Mouse (Mus musculus) frontal cortex, postnatal 10 days (tissue): ENCODE data around the gene Apol7a.
A peak's percentile ranks its signal among the peaks of the same experiment; 100 is the strongest.

Experiments used
- DNase-seq, 2 experiments: peaks; one replicate each; pipeline ENCODE4 v3.0.0; 2022; ENCODE audit warnings: low spot score in 2 of 2, mixed read lengths in 1 of 2

Apol7a gene

DNA sequence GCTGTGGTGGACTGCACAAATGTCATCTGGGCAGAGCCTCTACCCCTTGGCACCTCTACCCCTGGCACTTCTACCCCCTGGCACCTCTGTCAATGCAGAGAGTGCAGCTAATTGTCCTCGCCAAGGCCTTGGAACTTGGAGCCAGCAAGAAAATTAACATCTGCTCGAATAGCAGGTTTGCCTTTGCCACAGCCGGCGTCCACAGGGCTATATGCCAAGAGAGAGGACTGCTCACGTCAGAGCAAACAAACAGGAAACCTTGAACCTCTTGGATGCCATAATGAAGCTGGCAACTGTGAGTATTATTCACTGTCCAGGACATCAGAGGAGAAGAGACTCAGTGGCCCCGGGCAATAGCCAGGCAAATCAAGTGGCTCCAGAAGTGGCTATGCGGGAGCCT is 22.0 kb downstream of the Apol7a start:
- DNase-seq, result no peak

GRCm38 (mm10) chr15:77370588-77370987 is 28.3 kb downstream of the Apol7a start:
- no peak for DNase-seq

GRCm38 (mm10) chr15:77369981-77370380 is 28.9 kb downstream of the Apol7a start:
- no peak for DNase-seq

DNA sequence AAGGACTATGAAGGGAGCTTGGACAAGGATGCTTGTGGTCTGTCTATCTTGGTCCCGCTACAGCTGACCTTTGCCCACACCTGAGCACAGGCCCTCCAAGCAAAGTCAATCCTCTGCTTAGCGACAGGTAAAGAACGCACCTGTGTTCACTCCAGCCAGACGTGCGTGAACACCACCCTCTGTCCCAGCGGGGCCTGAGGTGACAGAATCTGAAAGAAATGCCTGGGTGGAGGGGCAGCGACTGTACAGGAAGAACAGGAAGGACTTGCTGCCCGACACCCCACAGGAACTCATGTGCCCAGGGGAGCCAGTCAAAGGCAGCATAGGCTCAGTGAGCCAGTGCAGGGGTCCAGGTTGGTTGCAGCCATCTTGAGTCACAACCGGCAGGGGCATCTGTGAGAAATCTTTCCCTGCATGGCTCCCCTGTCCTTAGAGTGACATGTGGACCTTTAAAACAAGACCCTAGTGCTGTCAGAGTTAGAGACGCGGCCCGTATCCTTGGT is 30.0 kb downstream of the Apol7a start:
- DNase-seq, result no peak

- DNase-seq, result peak; percentile 88 to 93
Observed at GRCm38 (mm10) chr15:77368148-77368547, 30.8 kb downstream of the Apol7a start.

DNA sequence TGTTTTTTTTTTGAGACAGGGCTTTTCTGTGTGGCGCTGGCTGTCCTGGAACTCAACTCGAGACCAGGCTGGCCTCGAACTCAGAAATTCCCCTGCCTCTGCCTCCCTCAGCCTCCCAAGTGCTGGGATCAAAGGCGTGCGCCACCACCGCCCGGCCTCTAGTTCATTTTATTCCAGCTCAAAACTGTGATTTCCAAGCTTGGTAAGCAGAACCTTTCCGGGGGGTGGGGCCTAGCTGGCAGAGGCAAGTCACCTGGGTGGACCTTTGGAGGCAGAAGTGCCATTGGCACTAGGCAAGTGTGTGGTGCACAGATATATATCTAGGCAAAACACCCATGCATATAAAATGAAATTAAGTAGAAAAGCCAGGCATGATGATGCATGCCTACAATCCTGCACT is 31.4 kb downstream of the Apol7a start:
- no peak for DNase-seq

DNA sequence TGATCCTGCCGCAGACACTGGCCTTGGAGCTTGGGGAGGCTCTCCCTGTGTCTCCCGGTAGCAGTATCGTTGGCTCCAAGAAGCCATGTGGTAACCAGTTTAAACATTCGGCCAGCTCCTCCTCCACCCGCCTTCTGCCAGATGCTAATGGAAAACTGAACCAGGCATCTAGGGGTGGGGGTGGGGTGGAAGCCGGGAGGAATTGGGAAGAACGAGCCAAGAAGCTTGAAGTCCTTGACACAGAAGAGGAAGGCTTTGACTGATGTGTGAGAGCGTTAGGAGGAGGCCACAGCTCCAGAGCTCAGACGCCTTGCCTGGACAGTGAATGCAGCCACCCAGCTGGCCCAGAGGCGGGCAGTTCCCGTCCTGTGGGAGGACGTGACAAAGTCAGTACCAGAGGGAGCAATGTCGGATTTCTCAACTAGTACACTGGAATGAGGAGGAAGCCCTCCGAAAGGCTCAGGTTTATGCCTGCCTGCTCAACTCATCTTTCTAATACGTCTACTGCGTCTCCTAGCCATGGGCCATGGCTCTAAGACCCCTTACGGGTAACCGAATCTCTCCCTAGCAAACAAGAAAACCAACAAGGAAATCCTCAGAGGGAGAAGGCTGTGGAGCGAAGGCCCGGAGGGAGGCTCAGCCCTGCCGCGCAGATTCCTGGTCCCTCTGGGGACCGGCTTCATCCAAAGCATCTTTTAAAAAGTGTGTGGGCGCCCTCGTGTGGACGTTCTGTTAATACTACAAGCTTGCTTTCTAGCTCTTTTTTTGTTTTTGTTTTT is 32.0 kb downstream of the Apol7a start:
- peak; percentile 72 to 79 for DNase-seq

- no peak for DNase-seq
Observed at GRCm38 (mm10) chr15:77365700-77366570, 33.0 kb downstream of the Apol7a start.

- peak in 1 of 2 experiments; percentile 55 for DNase-seq
Observed at GRCm38 (mm10) chr15:77364026-77364425, 34.9 kb downstream of the Apol7a start.

DNA sequence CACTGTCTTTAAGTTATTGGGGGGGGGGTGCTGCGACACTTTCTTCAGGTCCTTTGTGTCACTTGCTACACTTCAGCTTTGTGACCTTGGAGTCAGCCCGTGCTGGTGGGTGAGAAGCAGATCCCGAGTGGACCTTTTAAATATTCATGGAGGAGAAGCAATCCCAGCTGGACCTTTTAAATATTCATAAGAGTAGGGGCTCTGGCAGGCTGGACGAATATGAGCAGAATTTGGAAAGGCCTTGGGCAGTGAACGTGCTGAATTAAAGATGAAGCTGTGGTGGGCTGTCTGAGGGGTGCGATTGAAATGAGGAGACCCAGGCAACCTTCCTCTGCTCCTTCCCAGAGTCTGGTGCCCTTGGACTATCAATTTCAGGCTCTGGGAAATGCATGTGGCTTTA is 35.3 kb downstream of the Apol7a start:
- DNase-seq, result no peak

DNA sequence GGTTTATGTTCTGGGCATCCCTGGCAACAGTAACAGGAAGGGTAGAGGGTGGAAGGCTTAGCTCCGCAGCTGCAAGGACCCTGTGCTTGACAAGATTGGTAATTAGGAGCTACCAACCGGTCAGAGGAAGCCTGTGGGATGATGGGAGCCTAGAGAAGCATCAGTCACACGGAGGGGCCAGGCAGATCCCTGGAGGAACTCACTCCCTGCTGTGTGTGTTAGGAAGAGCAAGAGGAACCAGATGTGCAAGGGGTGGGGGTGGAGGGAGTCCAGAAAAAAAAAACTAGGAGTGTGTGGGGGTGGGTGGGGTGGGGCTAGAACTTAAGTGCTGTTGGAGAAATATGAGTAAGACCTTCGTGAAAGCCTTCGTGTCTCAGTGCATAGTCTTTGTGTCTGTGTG is 36.0 kb downstream of the Apol7a start:
- no peak for DNase-seq

DNA sequence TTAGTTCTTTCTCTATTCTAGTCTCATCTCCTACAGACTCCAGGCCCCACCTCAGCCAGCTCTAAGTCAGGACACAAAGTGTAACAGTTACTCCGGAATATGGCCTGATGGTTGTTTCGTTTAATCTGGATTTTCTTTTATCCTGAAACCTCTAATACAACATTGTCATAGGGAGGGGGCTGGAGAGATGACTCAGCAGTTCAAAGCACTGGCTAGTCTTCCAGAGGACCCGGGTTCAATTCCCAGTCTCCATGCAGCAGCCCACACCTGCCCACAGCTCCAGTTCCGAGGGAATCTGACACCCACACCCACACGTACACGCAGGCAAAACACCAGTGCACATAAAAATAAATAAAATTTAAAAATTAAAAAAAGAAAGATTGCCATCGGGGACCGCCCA is 39.0 kb downstream of the Apol7a start:
- no peak for DNase-seq

DNA sequence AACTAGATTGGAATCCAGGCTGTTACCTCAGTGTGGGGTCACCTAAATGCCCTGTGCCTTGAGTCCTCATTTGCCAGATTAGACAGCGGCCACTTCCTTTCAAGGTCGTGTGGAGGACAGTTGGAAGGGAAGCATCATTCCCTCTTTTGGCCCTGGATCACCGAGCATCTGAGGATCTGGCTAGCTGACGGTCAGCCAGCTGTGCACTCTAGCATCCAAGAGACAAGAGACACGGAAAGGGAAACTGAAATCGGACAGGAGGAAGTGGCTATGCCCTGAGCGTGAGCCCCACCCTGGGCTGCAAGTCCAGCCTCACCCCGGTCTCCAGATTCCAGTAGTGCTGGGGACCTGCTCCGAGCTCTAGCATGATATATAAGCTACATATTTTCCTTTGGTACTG is 39.4 kb downstream of the Apol7a start:
- no peak for DNase-seq

DNA sequence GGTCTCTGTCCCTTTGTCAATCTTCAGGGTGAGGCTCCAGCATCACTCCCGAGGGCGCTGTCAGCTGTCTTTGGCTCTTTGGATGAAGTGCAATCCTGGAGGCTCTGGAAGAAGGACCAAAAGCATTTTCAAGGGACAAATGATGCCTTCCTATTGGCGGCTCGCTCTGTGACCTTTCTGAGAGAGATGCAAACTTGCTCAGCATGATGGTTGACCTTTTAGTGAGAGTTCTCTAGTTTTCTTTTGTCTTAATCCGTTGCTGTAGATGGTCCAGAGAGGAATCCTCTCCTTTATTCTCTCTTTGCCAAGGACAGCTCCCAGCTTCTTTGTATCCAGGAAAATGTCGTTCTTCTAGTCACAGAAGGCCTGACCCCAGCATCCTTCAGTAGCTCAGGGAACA is 39.8 kb downstream of the Apol7a start:
- no peak for DNase-seq

DNA sequence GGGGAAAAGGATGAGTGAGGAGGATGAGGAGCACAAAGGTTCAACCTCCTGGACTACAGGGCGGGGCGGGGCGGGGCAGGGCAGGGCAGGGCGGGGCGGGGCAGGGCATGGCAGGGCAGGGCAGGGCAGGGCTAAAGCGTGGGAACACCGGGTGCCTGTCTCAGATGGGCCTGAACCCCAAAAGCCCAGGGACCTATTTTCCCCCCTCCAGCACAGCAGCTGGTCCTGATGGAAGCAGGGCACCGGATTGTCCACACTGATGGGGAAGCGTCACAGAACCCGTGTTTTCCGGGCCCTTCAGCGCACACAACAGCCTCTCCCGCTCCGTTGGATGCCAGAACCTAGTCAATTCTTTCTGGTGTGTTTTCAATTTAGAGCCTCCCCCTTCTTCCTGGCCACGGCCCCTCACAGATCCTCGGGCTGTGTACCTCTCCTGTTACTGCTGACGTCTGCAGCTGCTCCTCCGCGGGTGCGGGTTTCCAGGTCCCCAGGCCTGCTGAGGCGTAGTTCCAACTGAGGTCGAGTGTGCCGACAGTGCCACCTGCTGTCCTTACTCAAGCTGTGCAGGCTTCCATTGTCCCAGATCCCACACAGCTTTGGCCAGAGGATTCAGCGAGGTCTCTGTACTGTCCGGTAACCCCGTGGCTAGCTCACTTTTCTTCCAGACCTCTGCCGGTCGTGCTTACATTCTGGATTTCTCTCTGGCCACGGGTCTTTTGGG is 40.4 kb downstream of the Apol7a start:
- peak; percentile 77 to 84 for DNase-seq

GRCm38 (mm10) chr15:77356248-77356810 is 42.6 kb downstream of the Apol7a start:
- DNase-seq, result peak in 1 of 2 experiments; percentile 75

DNA sequence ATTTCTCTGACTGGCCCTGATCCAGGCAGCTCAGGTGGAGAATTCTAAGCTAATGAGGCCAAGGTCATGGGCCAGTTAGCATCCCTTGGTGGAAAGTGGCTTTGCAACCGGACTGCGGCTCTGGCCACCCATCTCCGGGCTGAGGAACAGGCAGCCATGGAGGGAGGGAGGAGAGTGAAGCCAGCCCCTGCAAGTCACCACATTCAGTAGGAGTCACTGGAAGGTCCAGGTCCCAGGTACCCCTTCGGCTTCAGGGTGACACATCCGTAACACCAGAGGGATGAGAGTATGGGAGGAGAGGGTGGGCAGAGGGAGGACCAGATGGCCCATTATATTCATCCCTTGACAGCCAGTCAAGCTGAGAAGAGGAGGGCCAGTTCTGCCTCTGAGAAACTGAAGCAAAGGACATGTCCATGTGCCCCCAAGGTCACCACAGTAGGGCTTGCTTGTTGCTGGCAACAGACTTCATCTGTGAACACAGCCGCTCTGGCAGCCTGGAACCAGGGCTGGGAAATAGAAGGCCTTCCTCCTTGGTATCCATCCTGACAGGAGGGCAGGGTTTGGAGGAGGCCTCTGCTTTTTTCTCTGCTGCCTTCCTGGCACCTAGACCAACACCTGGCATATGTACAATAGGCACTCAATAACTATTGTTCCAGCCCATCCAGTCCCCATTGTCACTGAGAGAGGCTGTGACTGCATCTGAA is 43.9 kb downstream of the Apol7a start:
- DNase-seq, result no peak

GRCm38 (mm10) chr15:77354496-77354847 is 44.4 kb downstream of the Apol7a start:
- no peak for DNase-seq

GRCm38 (mm10) chr15:77353764-77354163 is 45.1 kb downstream of the Apol7a start:
- no peak for DNase-seq

DNA sequence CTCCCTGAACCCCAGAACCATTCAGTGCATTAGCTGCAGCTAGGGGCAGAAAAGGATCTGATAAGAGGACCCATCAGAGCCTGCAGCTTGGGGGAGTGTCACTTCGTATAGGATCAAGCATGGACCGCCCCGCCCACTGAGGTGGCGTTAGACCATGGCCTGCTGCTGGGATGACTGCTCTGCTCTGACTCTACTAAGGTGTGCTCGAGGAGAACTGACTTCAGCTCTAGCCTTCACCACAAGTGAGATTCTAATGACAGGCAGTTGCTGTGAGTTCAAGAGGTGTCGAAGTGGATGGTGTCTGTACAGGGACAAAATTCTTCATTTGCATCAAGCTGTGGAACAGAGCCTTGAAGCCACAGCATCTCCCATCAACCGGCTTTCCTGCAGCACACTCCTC is 46.0 kb downstream of the Apol7a start:
- no peak for DNase-seq

GRCm38 (mm10) chr15:77350117-77350516 is 48.8 kb downstream of the Apol7a start:
- DNase-seq, result no peak
